8 mouse cellular contexts compared by ENCODE assay signal in genomic region chr14:25519656-25520055, GRCm38 (mm10).
A peak's percentile ranks its signal among the peaks of the same experiment; 100 is the strongest.
DNase-seq lines count a peak whose midpoint lies in the region; ATAC-seq lines count a peak whose summit lies in the region.

No protein-coding gene starts in this region.

- no peaks in the 10 kb centered on the region for H3K27me3 ChIP-seq in kidney, embryonic 15.5 days

- no peak for ATAC-seq in kidney, embryonic 15.5 days (replicated peaks; ENCODE audit: low FRiP score)
- no peak for ATAC-seq in activated CD4-positive, CD25-positive, alpha-beta regulatory T cell, adult 4 months

- H3K4me1 ChIP-seq in kidney, embryonic 15.5 days: peaks cover 89% of the 10 kb centered on the region

- peak overlapping the region; percentile 19; the same call in 1 of the 2 replicates for H3K27ac ChIP-seq in kidney, embryonic 15.5 days

- no peak overlapping the region for H3K9ac ChIP-seq in kidney, embryonic 15.5 days

- H3K4me2 ChIP-seq in kidney, embryonic 15.5 days: no peak overlapping the region

- H3K9me3 ChIP-seq in kidney, embryonic 15.5 days (replicated peaks): no peaks in the 10 kb centered on the region

- intact Hi-C loops in heart, postnatal 25 days (cut with DNase I): loop anchor here (10.0 kb wide), 1 partner anchor 215 kb away; no protein-coding TSS in a partner anchor

- 40% methylated on average over 4 of the region's 4 CpGs for WGBS in kidney, embryonic 15.5 days

- H3K4me3 ChIP-seq in kidney, embryonic 15.5 days (replicated peaks): no peak overlapping the region

- no peak for DNase-seq in kidney, adult 18-20 months
- peak; percentile 93 for DNase-seq in adrenal gland, adult 2 months
- DNase-seq in fibroblast of lung, adult 2 months (ENCODE audit: low read depth): peak; percentile 89
- DNase-seq in heart, postnatal 25 days (ENCODE audit: low spot score): peak; percentile 74
- peak; percentile 68 for DNase-seq in lung, postnatal 14 days
- peak; percentile 56 for DNase-seq in thymus, postnatal 25 days

- H3K36me3 ChIP-seq in kidney, embryonic 15.5 days: no peaks in the 10 kb centered on the region; the same call in 1 of the 2 replicates
